Mouse (Mus musculus) common myeloid progenitor, adult 5-6 weeks (primary cell): ENCODE data around the gene Gm16253. TPM values are rescaled to one million over a fixed set of nuclear protein-coding genes. Genes with fewer than 3 reads are reported as not detected.

Source experiments
- ATAC-seq: replicated peaks from 2 replicates; pipeline ENCODE4 v1.8.0; 2016; ENCODE audit warnings: low read depth, mild to moderate bottlenecking, moderate TSS enrichment, inconsistent platforms; ENCODE audit not compliant: poor library complexity, severe bottlenecking
- total RNA-seq: library from RNA; stranded (forward); fragments of 200-1000, 187-1606 nt; gene quantifications from 2 replicates; pipeline ENCODE4 v1.2.3, GENCODE M21; 2017

The Gm16253 gene
- total RNA-seq = not detected in 2 replicates

DNA sequence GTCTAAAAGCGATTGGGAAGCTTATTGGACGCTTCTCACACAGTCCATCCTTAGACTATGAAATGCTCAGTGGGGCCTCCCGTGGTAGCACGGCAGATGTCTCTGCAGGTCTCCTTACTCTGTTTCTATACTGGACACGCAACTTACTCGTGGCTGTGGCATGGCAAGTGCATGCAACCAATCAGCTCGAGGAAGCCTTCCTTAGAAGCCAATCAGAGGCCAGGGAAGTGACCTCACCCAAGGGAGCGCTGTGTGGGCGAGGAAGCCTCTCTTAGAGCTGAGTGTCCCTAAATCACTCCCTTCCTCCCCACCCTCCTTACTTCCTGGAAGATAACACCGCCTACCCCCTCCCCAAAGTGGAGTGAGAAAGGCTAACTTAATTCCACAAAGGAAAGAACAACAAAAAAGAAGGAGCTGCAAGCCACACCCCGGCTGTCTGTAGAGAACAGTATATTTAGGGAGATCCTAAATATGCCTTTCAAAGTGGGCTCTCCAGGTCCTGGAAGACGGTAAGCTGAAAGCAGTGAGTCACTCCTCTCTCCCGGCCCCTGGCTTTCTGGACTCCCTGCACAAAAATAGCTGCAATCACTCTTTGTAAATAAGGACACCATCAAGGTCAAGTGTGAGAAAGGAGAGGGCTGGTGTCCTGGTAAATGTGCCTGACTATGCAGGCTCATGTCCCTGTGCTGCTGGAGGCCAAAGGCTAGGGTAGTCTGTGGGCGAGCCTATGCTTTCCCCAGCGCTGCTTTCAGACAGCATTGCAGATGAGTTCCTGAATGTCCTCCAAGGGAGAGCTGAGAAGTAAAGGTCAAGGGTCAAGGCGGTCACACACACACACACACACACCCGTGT lies at the start of gene Gm16253:
Gene Gm16253, plus strand, starts transcription at position 295 of the 852 bp plus-strand sequence.
- peak; percentile 87 for ATAC-seq

DNA sequence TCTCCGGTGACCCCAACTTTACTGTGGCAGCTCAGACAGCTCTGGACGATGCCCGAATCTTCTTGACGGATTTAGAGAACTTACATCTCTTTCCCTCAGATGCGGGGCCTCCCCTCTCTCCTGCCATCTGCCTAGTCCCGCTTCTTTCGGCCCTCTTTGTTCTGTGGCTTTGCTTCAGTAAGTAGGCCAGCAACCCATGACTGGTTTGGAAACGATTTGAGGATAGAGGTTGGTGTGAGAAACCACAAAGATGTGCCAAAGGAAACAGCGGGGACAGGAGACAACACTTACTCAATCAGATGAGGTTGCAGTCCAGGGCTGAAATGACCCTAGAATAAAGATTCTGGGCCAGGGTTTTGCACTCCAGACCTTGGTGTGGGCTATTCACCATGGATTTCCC lies 48.3 kb upstream of the Gm16253 start:
- ATAC-seq = no peak

DNA sequence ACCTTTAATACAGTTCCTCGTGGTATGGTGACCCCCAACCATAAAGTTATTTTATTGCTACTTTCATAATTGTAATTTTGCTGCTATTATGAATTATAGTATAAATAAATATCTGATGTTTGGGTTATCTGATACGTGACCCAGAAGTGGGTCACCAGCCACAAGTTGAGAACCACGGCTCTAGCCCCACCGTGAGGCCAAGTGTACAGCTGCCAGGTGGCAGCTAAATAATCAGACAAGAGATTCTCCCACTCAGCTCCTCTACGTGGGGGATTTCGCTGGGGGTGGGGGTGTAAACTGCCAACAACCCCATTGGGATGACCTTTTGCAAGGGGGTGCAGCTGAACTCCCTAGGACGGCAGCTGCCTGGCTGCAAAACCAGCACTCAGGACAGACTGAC lies 44.7 kb upstream of the Gm16253 start:
- ATAC-seq = no peak

DNA sequence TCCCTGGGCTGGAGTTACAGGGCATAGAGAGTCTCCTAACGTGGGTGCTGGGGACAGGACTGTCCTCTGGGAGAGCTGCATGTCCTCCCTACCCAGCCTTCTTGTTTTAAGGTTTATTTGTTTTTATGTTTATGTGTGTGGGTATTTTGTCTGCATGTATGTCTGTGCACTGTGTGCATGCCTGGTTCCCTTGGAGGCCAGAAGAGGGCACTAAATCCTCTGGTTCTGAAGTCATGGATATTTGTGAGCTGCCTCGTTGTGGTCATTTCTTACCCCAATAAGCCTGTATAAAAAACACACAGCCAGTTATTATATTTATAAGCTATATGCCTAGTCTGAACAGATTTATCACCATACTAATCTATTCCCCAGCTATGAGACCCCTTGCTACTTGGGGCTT lies 42.5 kb upstream of the Gm16253 start:
- no peak for ATAC-seq

DNA sequence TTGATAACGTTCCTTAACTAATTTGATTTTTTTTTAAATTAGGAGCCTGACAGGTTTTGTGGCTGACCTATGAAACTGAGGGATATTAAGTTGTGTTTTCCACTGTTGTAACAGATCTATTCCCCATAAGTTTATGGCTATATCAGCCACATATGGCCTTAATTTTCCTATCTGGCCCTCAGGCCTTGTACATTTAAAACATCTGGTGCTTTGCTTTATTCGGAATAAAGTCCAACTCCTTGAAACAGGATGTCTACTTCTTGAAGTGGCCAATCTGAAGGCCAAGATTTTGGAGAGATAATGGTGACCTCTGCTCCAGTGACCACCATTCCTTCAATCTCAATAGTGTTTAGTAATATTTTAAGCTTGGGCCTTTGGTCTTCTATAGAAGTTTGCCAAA lies 37.5 kb upstream of the Gm16253 start:
- no peak for ATAC-seq

DNA sequence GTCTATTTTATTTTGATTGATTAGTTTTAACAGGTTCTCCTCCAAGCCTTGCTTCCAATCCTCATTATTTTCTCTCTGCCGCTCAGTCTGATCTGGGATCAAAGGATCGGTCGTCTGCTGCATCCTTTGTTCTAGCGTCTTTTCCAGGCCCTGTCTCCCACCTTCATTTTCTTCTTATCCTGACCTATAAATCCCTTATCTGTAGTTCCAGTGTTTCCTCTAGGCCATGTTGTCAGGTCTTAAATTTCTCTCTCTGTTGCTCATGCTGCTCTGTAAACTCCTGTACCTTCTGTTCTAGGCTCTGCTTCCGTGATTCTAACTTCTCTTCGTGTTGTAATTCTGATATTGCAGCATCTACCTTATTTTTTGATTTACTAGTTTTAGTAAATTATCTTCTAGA lies 36.0 kb upstream of the Gm16253 start:
- ATAC-seq = no peak

DNA sequence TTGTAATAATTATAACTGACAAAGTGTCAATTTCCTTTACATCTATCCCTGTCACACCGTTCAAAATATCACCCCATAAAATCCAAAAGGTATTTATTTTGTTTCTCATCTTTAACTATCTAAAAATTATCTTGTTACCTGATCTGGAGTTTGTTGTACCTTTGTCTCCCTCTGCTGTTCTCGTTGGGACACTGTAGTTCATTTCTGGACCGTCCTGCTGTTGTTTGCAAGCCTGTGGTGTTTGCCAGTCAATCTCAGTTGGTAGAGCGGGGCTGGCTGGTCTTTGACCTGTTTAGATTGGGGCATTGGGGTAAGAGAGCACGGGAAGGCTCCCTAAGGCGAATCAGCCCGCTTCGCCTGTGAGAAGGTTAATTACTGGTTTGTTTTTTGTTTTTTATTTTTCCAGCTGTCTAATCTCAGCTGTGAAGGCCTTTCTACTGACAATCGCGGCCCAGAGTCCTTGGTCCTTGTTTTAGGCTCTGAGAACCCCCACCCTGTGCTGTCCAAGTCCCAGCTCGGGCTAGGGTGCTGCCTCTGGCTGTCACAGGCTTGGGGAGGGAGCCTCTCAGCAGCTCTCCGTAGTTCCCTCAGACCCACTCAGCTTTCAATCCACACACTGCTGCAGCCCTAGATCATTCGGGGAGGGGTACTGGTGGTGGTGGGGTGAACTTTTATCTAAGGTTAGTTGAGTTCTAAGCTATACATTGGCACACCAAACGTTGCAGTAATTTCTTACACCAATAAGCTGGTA lies 35.3 kb upstream of the Gm16253 start:
- 0 out of 2 replicates have a peak, but pooled peaks have one; percentile 32 for ATAC-seq

DNA sequence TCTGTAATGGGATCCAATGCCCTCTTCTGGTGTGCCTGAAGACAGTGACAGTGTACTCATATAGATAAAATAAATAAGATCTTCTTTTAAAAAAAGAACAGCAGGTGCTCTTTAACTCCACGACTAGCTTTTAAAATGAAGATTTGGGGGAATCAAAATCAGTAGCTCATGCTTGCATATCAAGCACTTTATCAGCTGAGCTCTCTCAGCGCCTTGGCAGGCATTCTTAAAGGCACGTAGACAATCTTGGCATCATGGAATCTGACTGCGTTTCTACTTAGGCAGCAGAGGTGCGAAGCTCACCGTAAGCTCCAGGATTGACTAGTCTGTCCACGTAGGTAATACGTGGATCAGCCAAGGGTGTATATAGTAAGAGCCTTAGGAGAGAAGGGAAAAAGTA lies 34.2 kb upstream of the Gm16253 start:
- ATAC-seq = no peak

DNA sequence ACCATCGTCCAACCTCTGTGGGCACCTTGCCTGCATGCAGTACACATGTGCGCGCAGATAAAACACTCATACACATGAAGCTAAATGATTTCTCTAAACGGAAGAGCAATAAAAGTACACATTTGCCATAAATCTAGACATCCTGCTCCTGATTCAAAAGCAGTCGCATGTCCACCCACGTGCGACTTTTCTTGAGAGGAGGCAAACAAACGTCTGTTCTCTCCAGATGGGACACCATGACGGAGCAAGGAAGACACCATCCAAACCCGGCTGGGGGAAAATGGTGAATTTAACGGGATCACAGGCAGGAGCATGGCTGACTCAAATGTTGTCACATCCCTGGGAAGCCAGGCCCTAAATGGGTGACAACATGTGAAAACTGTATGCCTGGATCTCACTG lies 33.4 kb upstream of the Gm16253 start:
- no peak for ATAC-seq

DNA sequence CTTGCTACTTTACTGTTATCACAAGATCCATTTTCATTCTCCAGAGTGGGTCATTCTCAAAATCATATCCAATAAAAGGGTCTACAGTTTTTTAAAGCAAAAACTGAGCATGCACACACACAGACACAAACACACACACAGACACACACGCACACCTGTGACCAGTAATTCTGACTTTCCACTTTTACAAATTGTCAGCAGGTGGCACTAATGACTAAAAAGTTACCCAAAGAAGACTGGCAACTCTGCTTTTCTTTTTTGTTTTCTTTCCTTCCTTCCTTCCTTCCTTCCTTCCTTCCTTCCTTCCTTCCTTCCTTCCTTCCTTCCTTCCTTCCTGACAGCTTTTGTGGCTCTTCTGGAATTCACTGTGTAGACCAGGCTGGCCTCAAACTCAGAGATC lies 31.2 kb upstream of the Gm16253 start:
- no peak for ATAC-seq

DNA sequence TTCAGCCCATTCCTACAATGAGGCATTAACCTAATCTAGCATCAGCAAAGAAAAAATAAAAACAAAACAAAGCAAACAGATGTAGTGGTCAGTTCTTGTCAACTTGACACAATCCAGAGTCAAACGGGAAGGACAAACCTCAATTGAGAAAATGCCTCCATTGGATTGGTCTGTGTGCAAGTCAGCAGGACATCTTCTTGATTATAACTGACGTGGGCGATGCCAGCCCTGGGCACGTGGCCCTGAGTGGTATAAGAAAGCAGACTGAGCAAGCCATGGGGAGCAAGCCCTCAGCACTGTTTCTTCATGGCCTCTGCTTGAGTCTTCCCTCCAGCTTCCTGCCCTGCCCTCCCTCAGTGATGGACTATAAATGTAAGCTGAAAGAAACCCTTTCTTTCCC lies 29.9 kb upstream of the Gm16253 start:
- ATAC-seq = no peak

DNA sequence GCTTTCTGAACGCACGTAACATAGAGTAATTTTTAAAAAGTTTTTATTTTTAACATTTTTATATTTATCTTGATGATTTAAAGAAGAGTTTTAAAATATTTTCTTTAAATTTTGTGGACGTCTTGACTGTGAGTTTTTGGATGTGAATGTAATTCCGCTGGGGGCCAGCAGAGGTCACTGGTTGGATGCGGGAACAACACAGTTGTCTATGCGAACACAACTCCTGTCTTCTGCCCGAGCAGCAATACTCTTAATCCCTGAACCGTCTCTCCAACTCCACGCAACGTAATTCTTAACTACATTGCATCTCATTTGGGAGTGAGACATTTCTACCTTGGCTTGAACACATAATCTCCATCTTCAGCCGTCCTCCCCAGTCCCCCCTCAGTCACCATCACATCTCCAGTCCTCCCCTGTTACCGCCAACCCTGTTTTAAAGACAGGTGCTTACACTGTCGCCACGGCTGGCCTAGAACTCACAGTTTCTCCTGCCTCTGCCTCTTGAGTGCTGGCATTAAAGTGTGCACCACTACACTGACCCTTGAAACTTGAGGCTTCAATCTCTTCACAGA lies 29.3 kb upstream of the Gm16253 start:
- ATAC-seq = peak; percentile 90

DNA sequence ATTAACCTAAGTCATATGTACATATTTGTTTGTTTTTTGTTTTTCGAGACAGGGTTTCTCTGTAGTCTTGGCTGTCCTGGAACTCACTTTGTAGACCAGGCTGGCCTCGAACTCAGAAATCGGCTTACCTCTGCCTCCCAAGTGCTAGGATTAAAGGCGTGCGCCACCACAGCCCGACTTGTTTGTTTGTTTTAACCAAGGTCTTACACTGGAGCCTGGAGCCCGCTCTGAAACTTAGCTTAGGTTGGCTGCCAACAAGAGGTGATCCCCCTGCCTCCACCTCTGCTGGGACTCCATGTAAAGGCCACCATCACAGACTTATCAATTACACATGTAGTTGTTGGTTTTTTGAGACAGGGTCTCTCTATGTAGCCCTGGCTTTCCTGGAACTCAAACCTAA lies 28.0 kb upstream of the Gm16253 start:
- ATAC-seq = no peak

DNA sequence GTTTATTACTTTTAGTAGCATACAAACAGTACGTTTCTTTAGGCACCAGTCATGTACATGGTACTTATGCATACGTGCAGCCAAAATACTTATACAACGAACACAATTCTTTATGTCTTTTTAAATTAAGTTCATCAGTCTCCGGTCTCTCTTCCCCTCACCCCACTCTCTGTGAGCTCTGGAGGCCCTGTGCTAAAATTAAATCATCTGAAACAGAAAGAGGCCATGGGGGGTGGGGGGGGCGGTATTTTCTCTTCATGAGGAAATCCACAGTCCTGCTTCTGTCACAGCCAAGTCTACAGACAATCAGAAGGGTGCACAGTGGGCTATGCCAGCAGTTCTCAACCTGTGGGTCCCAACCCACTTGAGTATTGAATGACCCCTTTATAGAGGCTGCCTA lies 27.4 kb upstream of the Gm16253 start:
- no peak for ATAC-seq

DNA sequence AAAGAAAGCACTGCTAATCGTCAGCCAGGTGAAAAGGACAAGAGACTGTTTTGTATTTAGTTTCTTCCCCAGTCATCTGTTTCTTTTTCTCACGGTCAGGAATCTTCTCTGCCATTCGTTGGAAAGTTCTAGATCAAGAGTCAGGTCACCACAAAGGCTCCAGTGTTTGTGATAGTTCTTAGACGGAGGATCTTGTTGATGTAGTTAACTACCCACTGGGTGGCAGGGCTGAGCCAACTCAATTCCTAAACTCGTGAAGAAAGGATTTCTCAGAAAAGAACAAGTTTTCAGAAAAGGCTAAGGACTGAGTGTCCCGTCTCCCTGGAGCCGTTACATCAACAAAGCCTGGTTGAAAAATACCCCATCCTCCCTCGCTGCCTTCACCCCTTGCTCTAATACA lies 25.6 kb upstream of the Gm16253 start:
- peak; percentile 71 for ATAC-seq

DNA sequence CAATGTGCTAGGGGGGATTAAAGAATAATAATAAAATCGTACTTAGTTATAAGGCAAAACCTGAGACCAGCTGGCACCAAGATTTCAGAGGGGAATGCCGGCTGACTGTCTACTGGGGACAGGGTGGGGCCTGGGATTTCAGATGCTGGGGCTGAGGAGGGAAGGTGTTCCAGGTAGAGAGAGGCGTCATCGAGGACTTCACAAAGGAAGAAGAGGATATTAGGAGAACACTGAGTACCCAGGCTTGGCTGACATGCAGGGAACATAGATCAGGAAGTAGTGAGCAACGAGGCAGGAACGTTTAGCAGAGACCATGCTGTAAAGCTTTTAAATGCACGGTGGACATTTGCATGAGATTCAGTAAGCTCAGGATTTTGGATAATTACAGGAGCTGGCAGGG lies 24.9 kb upstream of the Gm16253 start:
- no peak for ATAC-seq

DNA sequence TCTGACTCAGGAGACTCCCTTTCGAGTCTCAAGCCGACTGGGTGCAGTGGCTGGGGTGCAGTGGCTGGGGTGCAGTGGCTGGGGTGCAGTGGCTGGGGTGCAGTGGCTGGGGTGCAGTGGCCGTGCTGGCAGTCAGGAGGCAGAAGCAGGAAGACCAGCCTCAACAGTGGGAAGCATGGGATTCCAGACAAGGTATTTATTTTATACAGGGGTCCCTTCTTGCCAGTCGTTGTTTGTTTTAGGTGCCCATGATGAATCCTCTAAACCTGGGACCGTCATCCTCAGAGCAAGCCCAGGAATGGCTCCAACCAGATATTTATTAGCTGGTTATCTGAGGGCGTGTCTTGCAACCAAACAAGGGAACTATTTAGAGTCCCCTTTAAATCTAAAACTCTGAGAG lies 23.2 kb upstream of the Gm16253 start:
- ATAC-seq = no peak

DNA sequence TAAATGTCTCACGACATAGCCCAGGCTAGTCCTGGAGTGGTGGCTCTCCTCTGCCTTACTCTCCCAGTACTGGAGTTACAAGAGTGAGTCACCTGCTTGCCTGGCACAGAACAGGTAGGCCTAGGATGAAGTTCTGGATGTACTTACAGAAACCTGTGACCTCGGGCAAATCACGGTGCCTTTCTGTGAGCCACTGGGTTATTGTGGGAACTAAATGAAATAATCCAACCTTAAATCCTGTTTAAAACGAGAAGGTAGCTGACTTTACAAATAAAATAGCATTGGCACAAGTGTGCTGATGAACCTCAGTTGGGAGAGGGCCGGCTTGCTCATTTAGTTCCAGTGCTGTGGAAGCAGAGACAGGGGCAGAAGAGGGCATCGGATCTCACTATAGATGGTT lies 22.5 kb upstream of the Gm16253 start:
- no peak for ATAC-seq

DNA sequence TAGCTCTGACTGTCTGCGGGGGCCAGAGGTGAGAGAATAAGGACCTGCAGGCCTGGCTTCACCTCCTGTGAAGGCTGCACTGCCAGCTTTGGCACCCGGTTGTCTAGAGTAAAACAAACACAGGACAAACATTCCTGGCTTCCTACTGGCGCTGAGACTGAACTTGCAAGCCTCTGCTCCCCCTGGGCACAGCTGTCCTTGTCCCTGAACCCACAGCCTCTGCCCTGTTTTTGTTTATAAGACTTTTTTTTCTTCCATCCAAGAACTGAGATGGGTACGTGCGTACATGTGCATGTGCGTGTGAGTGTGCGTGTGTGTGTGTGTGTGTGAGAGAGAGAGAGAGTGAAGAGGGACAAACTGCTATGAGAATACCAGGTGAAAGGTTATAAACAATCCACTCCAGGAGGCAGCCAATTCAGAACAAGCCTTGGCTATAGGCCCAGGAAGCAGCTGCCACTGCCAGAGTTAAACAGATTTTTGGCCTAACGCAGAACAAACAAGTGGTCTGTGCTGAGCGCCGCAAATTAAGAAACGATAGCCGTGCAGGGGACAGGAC lies 21.7 kb upstream of the Gm16253 start:
- ATAC-seq = no peak

DNA sequence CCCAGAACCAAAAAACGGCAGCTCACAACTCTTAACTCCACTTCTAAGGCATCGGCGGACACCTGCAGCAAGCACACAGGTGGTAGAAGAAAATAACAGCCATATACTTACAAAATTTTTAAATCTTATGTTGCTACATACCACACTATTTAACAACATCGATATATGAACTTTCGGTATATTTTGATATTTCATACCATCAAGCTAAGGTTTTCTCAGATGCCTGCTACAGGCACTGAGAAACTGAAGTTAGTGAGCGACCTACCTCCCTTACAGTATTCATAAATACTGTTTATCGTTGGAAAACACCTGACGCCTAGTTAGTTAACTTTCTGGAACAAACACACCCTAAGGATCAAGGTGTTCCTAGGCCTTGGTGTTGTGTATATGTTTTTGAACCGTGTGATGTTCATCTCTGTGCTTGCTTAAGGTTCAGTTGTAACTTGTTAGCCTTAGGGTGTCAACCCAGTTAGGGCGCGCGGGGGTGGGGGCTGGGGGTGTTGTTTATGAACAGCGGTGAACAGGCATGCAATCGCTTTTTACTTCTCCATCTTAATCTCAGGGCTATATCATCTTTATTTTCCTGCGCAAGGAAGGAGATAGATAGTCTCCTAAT lies 20.7 kb upstream of the Gm16253 start:
- no peak for ATAC-seq
